Mouse (Mus musculus): ENCODE results near the gene Nav2. TPM values are rescaled to one million over a fixed set of nuclear protein-coding genes. Genes with fewer than 3 reads are reported as not detected.
A peak's percentile ranks its signal among the peaks of the same experiment; 100 is the strongest.

The Nav2 gene
- polyA plus RNA-seq, 1 experiment from 2014 or later: 19.7 TPM

GRCm38 (mm10) chr7:49488493-49489087 is 580.1 kb downstream of the Nav2 start:
- no peaks in the 10 kb centered on the region for H3K4me1 ChIP-seq (ENCODE audit: insufficient read depth)
- DNase-seq (no peak), ATAC-seq (ENCODE audit: insufficient read depth) (no peak)
- WGBS: 40% methylated on average over 4 of the region's 4 CpGs
- H3K27ac ChIP-seq (ENCODE audit: low read depth): no peak overlapping the region
- no peak overlapping the region for H3K4me2 ChIP-seq
- H3K4me3 ChIP-seq (ENCODE audit: low read depth, low read length): no peak overlapping the region
- 0 out of 2 replicates have a peak, but pooled peaks cover 7% of the 10 kb centered on the region for H3K36me3 ChIP-seq (ENCODE audit: insufficient read depth)
- H3K27me3 ChIP-seq (ENCODE audit: insufficient read depth, low read length): no peaks in the 10 kb centered on the region
- H3K9ac ChIP-seq: no peak overlapping the region
- no peak for TF ChIP-seq CTCF (IDR thresholded peaks at IDR 0.05; ENCODE audit: low read depth)
- no peaks in the 10 kb centered on the region for H3K9me3 ChIP-seq (ENCODE audit: low read depth, low read length)

DNA sequence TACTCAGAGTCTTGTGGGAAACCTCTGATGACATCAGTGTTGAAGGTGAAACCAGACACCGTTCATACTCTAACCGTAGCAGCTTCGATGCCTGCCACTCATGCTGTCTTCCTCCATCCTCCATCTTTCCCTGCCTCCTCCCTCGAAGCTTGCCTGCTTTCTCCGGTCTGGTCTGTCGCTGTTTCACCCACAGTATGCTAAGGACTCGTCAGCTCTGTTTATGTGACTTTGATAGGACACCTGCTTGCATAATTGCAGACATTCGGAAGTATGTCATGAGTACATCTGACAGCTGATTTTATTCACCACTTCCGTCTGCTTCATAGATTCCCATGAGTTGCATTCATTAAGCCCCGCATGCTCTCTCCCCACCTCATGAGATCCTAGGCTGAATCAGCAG is 582.3 kb downstream of the Nav2 start:
- Histone ChIP-seq H3K9ac (no peak overlapping the region), H3K27me3 (ENCODE audit: insufficient read depth, low read length) (no peaks in the 10 kb centered on the region), H3K9me3 (ENCODE audit: low read depth, low read length) (no peaks in the 10 kb centered on the region), H3K36me3 (ENCODE audit: insufficient read depth) (0 out of 2 replicates have a peak, but pooled peaks cover 7% of the 10 kb centered on the region), H3K4me3 (ENCODE audit: low read depth, low read length) (no peak overlapping the region), H3K4me2 (no peak overlapping the region), H3K4me1 (ENCODE audit: insufficient read depth) (no peaks in the 10 kb centered on the region), H3K27ac (ENCODE audit: low read depth) (no peak overlapping the region)
- ATAC-seq (ENCODE audit: insufficient read depth): no peak
- WGBS: 49% methylated on average over 10 of the region's 10 CpGs
- no peak for DNase-seq
- no peak for TF ChIP-seq CTCF (IDR thresholded peaks at IDR 0.05; ENCODE audit: low read depth)

GRCm38 (mm10) chr7:49492622-49493021 is 584.1 kb downstream of the Nav2 start:
- no peak overlapping the region for H3K4me3 ChIP-seq (ENCODE audit: low read depth, low read length)
- no peak overlapping the region for H3K27ac ChIP-seq (ENCODE audit: low read depth)
- H3K4me1 ChIP-seq (ENCODE audit: insufficient read depth): peaks cover 12% of the 10 kb centered on the region; the same call in 1 of the 2 replicates
- H3K4me2 ChIP-seq: no peak overlapping the region
- H3K36me3 ChIP-seq (ENCODE audit: insufficient read depth): 0 out of 2 replicates have a peak, but pooled peaks cover 7% of the 10 kb centered on the region
- no peak overlapping the region for H3K9ac ChIP-seq
- no peaks in the 10 kb centered on the region for H3K27me3 ChIP-seq (ENCODE audit: insufficient read depth, low read length)
- DNase-seq: no peak
- H3K9me3 ChIP-seq (ENCODE audit: low read depth, low read length): no peaks in the 10 kb centered on the region
- no peak for TF ChIP-seq CTCF (IDR thresholded peaks at IDR 0.05; ENCODE audit: low read depth)
- no peak for ATAC-seq (ENCODE audit: insufficient read depth)

- Histone ChIP-seq H3K27me3 (ENCODE audit: insufficient read depth, low read length) (no peaks in the 10 kb centered on the region), H3K27ac (ENCODE audit: low read depth) (no peak overlapping the region), H3K4me1 (ENCODE audit: insufficient read depth) (peaks cover 12% of the 10 kb centered on the region; the same call in 1 of the 2 replicates), H3K4me3 (ENCODE audit: low read depth, low read length) (no peak overlapping the region), H3K4me2 (no peak overlapping the region), H3K9me3 (ENCODE audit: low read depth, low read length) (no peaks in the 10 kb centered on the region), H3K36me3 (ENCODE audit: insufficient read depth) (0 out of 2 replicates have a peak, but pooled peaks cover 7% of the 10 kb centered on the region), H3K9ac (no peak overlapping the region)
- DNase-seq (peak; percentile 63), ATAC-seq (ENCODE audit: insufficient read depth) (no peak)
- peak; percentile 71 for TF ChIP-seq CTCF (IDR thresholded peaks at IDR 0.05; ENCODE audit: low read depth)
- WGBS: 87% methylated on average over 4 of the region's 4 CpGs
These were observed 584.7 kb downstream of the Nav2 start for GRCm38 (mm10) chr7:49493210-49493609.

DNA sequence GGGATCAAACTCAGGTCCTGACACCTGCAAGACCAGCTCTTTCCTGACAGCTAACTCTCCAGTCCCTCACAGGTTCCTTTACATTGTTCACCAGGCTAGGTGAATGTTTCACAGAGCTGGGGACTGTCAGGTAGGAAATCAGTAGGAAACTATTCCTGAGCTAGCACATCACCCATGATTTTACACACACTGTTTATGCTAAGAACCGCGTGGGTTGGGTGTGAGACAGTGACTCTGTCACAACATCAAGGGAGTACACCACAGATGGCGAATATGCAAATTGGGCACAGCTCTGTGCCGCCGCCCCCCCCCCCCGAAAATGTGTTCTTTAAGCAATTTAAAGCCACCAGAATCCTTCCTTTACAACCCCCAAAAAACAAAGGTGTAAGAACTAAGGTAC is 586.1 kb downstream of the Nav2 start:
- DNase-seq (no peak), ATAC-seq (ENCODE audit: insufficient read depth) (no peak)
- Histone ChIP-seq H3K9ac (no peak overlapping the region), H3K4me3 (ENCODE audit: low read depth, low read length) (no peak overlapping the region), H3K27me3 (ENCODE audit: insufficient read depth, low read length) (no peaks in the 10 kb centered on the region), H3K9me3 (ENCODE audit: low read depth, low read length) (no peaks in the 10 kb centered on the region), H3K27ac (ENCODE audit: low read depth) (no peak overlapping the region), H3K36me3 (ENCODE audit: insufficient read depth) (0 out of 2 replicates have a peak, but pooled peaks cover 7% of the 10 kb centered on the region), H3K4me1 (ENCODE audit: insufficient read depth) (peaks cover 12% of the 10 kb centered on the region; the same call in 1 of the 2 replicates), H3K4me2 (no peak overlapping the region)
- TF ChIP-seq CTCF (IDR thresholded peaks at IDR 0.05; ENCODE audit: low read depth): no peak
- 67% methylated on average over 6 of the region's 6 CpGs for WGBS

GRCm38 (mm10) chr7:49496111-49496510 is 587.6 kb downstream of the Nav2 start:
- Histone ChIP-seq H3K4me1 (ENCODE audit: insufficient read depth) (peaks cover 12% of the 10 kb centered on the region; the same call in 1 of the 2 replicates), H3K36me3 (ENCODE audit: insufficient read depth) (0 out of 2 replicates have a peak, but pooled peaks cover 7% of the 10 kb centered on the region), H3K9ac (no peak overlapping the region), H3K4me3 (ENCODE audit: low read depth, low read length) (no peak overlapping the region), H3K27ac (ENCODE audit: low read depth) (peak overlapping the region; percentile 51; the same call in 1 of the 2 replicates), H3K4me2 (no peak overlapping the region), H3K27me3 (ENCODE audit: insufficient read depth, low read length) (no peaks in the 10 kb centered on the region), H3K9me3 (ENCODE audit: low read depth, low read length) (no peaks in the 10 kb centered on the region)
- peak; percentile 61 for DNase-seq
- no peak for TF ChIP-seq CTCF (IDR thresholded peaks at IDR 0.05; ENCODE audit: low read depth)
- peak; percentile 42; the same call in 1 of the 2 replicates for ATAC-seq (ENCODE audit: insufficient read depth)
- 23% methylated on average over 11 of the region's 11 CpGs for WGBS

DNA sequence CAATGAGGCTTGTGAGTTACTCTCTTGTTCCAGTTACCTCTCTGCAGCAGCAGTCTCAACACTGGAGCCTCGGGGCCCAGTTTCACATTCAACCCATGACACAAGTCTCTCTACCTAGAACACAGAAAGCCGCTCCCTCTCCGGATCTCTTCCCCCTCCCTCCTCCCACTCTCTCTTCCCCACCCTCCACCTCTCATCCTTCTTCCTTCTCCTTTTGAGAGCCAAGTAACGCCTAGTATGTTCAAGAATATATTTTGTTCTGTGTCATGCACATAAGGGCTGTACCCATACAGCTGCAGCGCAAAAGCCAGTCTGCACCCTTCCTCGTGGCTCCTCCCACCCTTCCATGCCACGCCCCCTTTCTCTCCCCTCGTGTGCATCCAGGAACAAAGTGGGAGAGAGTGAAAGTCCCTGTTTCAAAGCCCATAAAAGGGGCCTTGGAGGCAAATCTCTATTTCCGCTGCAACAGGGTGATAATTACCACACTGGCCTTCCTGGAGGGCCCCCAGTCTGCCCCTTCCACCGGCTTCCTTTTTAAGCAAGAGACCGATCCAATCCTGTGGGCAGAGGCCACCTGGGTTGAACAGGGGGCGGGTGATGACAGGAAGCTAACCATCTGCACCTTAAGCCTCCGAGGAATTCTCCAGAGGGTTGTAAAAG is 588.4 kb downstream of the Nav2 start:
- H3K4me3 ChIP-seq (ENCODE audit: low read depth, low read length): no peak overlapping the region
- H3K27ac ChIP-seq (ENCODE audit: low read depth): peak overlapping the region; percentile 51

More for the DNA sequence above, 588.4 kb downstream of the Nav2 start:
- no peaks in the 10 kb centered on the region for H3K27me3 ChIP-seq (ENCODE audit: insufficient read depth, low read length)
- peak; percentile 72 for DNase-seq
- peak overlapping the region; percentile 14; the same call in 1 of the 2 replicates for H3K9ac ChIP-seq
- WGBS: 12% methylated on average over 13 of the region's 13 CpGs
- H3K4me2 ChIP-seq: peak overlapping the region; percentile 49
- peaks cover 12% of the 10 kb centered on the region; the same call in 1 of the 2 replicates for H3K4me1 ChIP-seq (ENCODE audit: insufficient read depth)
- H3K9me3 ChIP-seq (ENCODE audit: low read depth, low read length): no peaks in the 10 kb centered on the region
- 0 out of 2 replicates have a peak, but pooled peaks cover 7% of the 10 kb centered on the region for H3K36me3 ChIP-seq (ENCODE audit: insufficient read depth)
- peak; percentile 83 for ATAC-seq (ENCODE audit: insufficient read depth)
- no peak for TF ChIP-seq CTCF (IDR thresholded peaks at IDR 0.05; ENCODE audit: low read depth)
